Mouse (Mus musculus) gonadal fat pad, adult 2 months (tissue): ENCODE data around the gene Cenpn. TPM values are rescaled to one million over a fixed set of nuclear protein-coding genes. Genes with fewer than 3 reads are reported as not detected.

ENCODE experiments used
- DNase-seq: peaks from one replicate; pipeline ENCODE4 v3.0.0-alpha.2; 2012; ENCODE audit warnings: low read depth
- polyA plus RNA-seq: library from polyadenylated mRNA; depleted of rRNA; stranded (reverse); fragments of >200 nt; gene quantifications from 2 replicates; pipeline ENCODE4 v1.2.3, GENCODE M21; 2012; rRNA removed

Gene Cenpn
- polyA plus RNA-seq: 1.8 and 2.3 TPM in 2 replicates

DNA sequence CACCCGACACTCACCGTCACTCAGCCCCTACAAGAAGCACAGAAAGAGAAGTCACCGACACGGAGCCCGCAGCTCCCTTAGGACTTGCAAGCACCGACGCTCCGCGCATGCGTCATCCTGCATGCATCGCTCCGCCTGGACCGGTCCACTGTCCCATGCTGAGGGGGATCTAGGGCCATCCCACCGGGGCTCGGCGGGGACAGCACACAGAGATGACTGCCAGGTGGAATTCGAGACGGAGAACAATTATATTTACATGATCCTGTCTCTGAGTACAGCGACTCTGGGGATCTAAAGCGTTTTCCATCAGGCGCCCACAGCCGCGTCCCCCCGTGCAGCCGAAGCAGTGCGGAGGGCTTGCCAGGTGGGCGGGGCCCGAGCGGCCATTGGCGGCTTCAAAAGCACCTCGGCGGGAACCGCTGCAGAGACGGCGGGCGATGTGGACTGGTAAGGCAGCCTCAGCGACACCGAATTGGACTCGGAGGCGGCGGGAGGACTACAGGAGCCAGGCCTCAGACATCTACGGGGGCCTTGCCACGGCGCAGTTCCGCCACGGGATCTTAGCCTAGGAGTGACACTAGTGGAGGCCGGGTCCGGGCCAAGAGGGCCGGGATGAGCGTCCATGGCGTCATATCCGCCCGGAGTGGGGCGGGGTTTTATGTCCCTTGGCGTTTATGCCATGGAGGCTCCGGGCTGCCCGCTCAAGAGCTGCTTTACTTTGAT is at the start of gene Cenpn, which contains the start of gene Cmc2:
TSS of gene Cenpn (plus strand) at position 394 of the 723 bp plus-strand sequence.
TSS of gene Cmc2 (minus strand) at position 119 of the 723 bp plus-strand sequence.
- peak; percentile 69 for DNase-seq

DNA sequence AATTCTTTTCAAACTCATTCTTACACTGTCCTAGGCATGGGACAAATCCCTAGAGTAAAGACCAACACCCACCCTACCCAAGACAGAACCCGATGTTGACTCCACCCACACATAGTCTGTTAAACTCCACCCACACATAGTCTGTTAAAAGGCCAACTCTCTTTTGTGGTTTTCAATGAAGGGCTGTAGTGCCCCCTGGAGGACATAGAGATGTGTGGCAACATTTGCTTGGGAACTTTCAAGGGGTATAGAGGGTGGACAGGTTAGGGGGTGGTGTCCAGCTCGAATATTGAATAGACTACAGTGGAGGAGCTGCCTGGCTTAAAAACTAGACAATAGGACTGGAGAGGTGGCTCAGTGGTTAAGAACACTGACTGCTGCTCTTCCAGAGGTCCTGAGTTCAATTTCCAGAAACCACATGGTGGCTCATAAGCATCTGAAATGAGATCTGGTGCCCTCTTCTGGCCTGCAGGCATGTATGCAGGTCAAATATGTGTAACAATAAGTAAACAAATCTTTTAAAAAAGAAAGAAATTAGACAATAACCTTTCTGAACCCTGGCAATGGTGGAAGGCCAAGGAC is 48.7 kb upstream of the Cenpn start:
- DNase-seq: no peak

GRCm38 (mm10) chr8:116873586-116873985 is 47.9 kb upstream of the Cenpn start:
- DNase-seq: no peak

DNA sequence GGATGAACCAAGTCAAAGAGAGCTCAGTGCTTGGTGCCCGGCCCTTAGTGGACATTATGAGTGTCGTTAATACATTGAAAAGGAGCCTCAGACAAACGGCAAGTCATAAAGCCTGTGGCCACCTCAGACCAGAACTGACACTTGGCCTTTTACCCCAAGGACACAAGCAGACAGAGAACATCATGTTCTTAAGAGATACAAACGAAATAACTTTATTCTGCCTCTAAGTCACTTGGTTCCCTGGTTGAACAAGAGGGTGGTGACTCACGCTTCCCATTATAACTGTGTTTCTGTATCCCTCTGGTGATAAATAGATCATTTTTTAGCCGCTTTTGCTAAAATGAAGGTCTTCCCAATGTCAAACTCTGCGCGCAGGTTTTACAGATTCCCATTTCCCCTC is 47.5 kb upstream of the Cenpn start:
- no peak for DNase-seq

- no peak for DNase-seq
Observed at GRCm38 (mm10) chr8:116875798-116876450, 45.6 kb upstream of the Cenpn start.

- no peak for DNase-seq
Observed at GRCm38 (mm10) chr8:116881396-116881795, 40.1 kb upstream of the Cenpn start.

GRCm38 (mm10) chr8:116887813-116888212 is 33.7 kb upstream of the Cenpn start:
- DNase-seq: no peak

- DNase-seq: no peak
Observed at GRCm38 (mm10) chr8:116891446-116891845, 30.1 kb upstream of the Cenpn start.

DNA sequence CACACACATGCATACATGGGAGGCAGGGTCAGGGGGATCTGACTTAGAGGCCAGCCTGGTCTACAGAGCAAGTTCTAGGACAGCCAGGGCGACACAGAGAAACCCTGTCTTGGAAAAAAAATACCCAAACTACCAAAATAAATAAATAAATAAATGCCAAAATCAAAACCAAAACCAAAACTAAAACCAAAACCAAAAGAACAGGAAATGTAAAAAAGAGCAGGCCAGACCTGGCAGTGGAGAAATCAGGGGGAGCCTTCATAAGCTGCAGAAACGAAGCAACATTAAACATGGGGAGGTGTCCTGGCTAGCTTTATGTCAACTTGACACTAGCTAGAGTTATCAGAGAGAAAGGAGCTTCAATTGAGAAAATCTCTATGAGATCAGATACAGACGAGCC is 29.4 kb upstream of the Cenpn start:
- no peak for DNase-seq

- no peak for DNase-seq
Observed at GRCm38 (mm10) chr8:116892636-116893035, 28.9 kb upstream of the Cenpn start.

DNA sequence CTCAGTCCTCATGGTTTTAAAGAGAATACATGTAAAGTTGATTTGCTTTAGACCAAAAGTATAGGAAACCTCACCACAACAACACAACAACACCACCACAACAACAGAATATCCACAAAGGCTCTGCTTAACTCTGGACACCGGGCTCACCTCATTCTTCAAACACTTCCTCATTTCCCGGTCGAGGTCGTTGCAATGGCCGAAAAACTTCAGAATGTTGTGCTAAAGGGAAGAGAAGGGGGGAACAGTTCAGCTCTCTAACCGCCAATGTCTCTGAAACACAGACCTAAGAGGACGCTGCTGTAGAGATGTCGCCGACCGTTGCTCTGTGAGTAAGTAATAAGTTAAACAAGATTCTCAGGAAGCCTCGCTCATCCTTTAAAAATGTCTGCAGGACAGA is 27.6 kb upstream of the Cenpn start:
- DNase-seq: no peak

DNA sequence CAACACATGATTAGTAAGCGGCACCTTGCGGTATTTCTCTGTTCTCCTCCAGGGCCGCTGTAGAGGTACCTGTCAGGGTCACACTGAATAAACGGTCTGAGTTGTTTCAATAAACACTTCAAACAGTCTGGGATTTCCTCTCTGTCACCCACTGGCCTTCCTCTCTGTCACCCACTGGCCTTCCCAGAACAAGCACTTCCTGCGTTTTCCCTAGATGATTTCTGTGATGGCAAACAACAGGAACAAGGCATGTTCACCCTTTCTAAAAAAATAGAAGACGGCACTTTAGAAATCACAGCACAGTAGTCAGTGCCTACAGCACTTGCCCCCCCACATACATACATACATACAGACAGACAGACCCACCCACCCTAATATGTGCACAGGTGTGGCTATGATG is 26.0 kb upstream of the Cenpn start:
- no peak for DNase-seq

DNA sequence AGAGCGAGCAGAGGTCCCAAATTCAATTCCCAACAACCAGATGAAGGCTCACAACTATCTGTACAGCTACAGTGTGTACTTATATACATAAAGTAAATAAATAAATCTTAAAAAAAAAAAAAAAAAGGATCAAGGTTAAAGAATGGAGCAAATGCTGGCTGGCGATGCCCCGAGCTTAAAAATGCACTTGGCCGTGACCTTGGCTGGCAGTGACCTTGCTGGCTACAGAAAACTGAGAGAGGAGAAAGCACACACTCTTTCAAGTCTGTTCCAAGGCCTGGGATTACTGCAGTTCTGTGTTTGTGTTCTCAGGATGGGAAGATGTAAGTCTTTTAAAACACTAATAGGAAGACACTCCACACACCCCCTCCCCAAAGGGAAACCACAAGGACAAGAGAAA is 16.8 kb upstream of the Cenpn start:
- DNase-seq: no peak

- DNase-seq: no peak
Observed at GRCm38 (mm10) chr8:116905252-116905651, 16.3 kb upstream of the Cenpn start.

DNA sequence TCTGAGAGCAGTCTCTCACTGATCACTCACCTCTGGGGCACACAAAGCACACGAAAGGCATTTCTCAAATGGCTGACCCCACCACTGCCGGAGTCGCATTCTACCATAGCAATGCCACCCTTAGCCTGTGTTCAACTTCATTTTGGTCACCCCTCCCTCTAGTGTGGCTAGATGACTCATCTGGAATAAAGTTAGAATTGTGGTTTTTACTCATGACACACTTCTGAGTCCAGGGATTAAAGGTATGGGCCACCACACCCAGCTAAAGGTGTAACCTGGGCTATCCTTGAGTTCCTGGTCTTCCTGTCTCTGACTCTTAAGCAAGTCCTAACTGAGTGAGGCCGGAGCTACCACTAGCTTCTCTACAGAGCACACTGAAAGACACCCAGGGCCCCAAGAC is 15.7 kb upstream of the Cenpn start:
- no peak for DNase-seq

- DNase-seq: no peak
Observed at GRCm38 (mm10) chr8:116921005-116921336, 559 bp upstream of the Cenpn start.

DNA sequence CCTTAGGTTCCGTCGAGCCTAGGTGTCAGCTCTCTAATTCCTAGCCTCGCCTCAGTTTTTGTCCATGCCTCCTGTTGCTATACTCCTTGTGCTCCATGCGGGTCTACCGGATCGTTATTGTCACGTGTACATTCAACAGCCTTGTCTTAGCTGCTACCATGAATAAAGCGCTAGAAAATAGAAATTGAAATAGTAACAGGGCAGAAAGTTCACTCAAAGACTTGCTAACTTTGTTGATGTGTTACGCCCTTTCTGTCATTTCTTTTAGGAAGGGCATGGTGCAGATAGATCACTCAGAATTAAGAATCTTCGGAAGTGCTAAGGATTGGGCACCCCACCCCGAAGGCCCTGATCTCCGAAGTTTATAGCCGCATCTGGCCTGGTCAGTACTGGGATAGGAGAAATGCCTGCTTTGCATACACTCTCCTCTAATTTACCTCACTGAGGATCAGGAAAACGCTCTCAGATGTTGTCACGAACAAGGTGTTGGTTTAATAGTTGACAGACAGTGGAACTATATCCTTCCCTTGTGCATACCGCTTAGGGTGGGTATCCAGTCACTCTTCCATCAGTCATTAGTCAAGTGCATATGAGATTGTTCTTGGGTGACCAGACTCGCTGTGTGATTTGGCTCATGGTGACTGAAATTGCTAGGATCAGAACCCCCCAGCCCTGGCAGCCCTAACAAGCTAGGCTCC is 679 bp downstream of the Cenpn start:
- no peak for DNase-seq

DNA sequence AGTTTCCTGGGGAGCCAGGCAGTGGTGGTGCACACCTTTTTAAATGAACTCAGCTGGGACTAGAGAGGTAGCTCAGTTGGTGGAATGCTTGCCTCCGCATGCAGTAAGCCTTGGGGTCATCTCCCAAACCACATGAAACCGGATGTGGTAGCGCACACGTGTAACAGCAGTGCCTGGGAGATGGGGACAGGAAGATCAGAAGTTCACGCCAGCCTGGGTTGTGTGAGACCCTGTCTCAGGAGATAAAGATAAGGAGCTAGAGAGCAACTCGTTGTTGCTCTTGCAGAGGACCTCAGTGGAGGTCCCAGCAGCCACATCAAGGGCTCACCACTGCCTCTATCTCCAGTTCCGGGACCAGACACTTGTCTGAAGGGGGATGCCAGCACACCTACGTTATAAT is 2.0 kb downstream of the Cenpn start:
- no peak for DNase-seq

- no peak for DNase-seq
Observed at GRCm38 (mm10) chr8:116927880-116928279, 6.3 kb downstream of the Cenpn start.

DNA sequence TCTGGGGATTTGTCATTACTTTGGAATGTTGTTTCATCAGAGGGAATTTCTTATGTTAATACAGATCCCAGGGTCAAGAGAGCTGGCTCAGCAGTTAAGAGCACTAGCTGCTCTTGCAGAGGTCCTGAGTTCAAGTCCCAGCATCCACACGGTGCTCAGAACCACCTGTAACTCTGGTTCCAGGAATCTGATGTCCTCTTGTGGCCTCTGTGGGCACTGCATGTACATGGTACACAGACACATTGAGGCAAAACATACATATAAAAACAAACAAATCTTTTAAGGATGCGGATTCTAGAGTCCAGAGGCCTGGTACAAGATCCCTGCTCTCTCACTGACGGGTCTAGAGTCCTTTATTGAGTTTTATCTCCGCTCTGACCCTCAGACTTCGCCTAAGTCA is 7.1 kb downstream of the Cenpn start:
- no peak for DNase-seq

DNA sequence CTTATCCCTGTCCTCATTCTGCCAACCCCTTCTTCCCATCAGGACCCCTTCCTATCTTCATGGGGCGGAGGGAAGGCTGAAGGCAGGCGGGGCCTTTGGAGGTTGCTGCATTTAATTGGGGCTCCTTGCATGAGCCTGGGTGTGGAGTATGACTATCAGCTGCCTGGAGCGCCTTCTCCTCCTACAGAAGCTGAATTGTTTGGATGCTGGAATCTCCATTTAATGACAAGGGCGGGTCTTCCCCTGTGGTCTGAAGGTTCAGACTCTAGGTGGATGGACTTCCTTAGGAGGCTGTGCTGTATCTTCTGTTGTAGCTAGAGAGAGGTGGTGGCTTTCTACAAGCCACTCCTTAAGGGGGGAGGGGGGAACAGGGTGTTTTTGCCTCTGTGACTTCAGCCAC is 13.4 kb downstream of the Cenpn start:
- DNase-seq: no peak

DNA sequence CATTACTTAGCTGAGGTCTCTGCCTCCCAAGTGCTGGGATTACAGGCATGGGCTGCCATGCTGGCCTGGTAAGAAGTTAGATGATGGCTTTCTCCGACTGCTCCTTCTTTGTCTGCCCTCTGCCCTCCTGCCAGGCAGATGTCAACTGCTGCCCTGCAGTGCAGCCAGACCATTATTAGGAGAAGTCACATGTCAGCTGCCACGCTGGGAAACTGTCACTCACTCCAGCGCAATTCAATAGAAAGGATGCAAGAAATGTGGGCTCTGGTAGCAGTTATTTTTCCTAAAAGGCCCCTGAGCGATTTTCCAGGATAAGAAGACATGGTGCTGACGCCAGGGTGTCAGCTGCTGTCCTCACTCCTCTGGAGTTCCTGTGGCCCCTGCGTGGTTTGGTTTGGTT is 14.0 kb downstream of the Cenpn start:
- no peak for DNase-seq
